In genomic region chr11:85249338-85249737, GRCm38 (mm10) we compare ENCODE assay signal across 19 mouse cellular contexts. TPM values are rescaled to one million over a fixed set of nuclear protein-coding genes. Genes with fewer than 3 reads are reported as not detected.
DNase-seq lines count a peak whose midpoint lies in the region; ATAC-seq and TF ChIP-seq lines count a peak whose summit lies in the region.
"Had no signal": no experiment of that assay in that cellular context is flagged by ENCODE, and none has a peak within 500 bp of the region (broad histone marks: within the 10 kb centered on the region; RNA-seq: fewer than 3 reads in every experiment).

No protein-coding gene starts in this region.

- no peaks in the 10 kb centered on the region for H3K4me1 ChIP-seq in lung, postnatal 0 days (ENCODE audit: insufficient read depth, low read depth, low read length)
- H3K4me1 ChIP-seq in bone marrow, adult 2 months (ENCODE audit: control insufficient read depth, insufficient read depth, low read length), result peaks cover 1% of the 10 kb centered on the region; the same call in 1 of the 2 replicates
- H3K4me1 ChIP-seq in forebrain, embryonic 11.5 days (replicated peaks; ENCODE audit: control insufficient read depth, insufficient read depth, low read length), result no peaks in the 10 kb centered on the region
- H3K4me1 ChIP-seq: embryonic facial prominence, embryonic 13.5 days; forebrain, embryonic 13.5 days; heart, embryonic 13.5 days; hindbrain, embryonic 15.5 days had no signal

- H3K4me2 ChIP-seq in lung, postnatal 0 days (replicated peaks; ENCODE audit: low read depth, low read length), result no peak overlapping the region
- H3K4me2 ChIP-seq in forebrain, embryonic 11.5 days (ENCODE audit: low read depth, low read length, severe bottlenecking), result no peak overlapping the region
- H3K4me2 ChIP-seq: embryonic facial prominence, embryonic 13.5 days; forebrain, embryonic 13.5 days; heart, embryonic 13.5 days; hindbrain, embryonic 15.5 days had no signal

- DNase-seq in lung, postnatal 0 days (ENCODE audit: low spot score), result peak; percentile 6
- no peak for DNase-seq in lung, adult 18-20 months
- no peak for DNase-seq in forebrain, embryonic 11.5 days (ENCODE audit: low spot score)
- DNase-seq in c-Kit-positive CD71-positive TER-119-positive erythroid progenitor cells, embryonic 14.5 days (ENCODE audit: low spot score), result no peak
- DNase-seq: adrenal gland, adult 2 months; adrenal gland, postnatal 25 days; cerebellum, adult 11-12 months; cerebellum, adult 9-11 months; cerebellum, postnatal 36 days; gastrocnemius, adult 2 months; gastrocnemius, postnatal 25 days; heart, adult 11 months; heart, postnatal 36 days had no signal

- TF ChIP-seq CTCF in lung, postnatal 0 days (IDR thresholded peaks at IDR 0.05), result no peak
- TF ChIP-seq CTCF in bone marrow, adult 2 months (IDR thresholded peaks at IDR 0.05; ENCODE audit: control insufficient read depth, insufficient read depth, low read length), result no peak

- no peaks in the 10 kb centered on the region for H3K27me3 ChIP-seq in lung, postnatal 0 days (replicated peaks; ENCODE audit: insufficient read depth, low read length)
- H3K27me3 ChIP-seq in forebrain, embryonic 11.5 days (ENCODE audit: control insufficient read depth, insufficient read depth, low read length), result no peaks in the 10 kb centered on the region
- H3K27me3 ChIP-seq: embryonic facial prominence, embryonic 13.5 days; forebrain, embryonic 13.5 days; heart, embryonic 13.5 days; hindbrain, embryonic 15.5 days had no signal

- no peak overlapping the region for H3K4me3 ChIP-seq in lung, postnatal 0 days (ENCODE audit: low read depth, low read length)
- no peak overlapping the region for H3K4me3 ChIP-seq in bone marrow, adult 2 months (replicated peaks; ENCODE audit: control insufficient read depth, low read depth, low read length)
- H3K4me3 ChIP-seq in macrophage (ENCODE audit: inconsistent target), result no peak overlapping the region
- no peak overlapping the region for H3K4me3 ChIP-seq in forebrain, embryonic 11.5 days (ENCODE audit: low read depth, low read length)
- H3K4me3 ChIP-seq: embryonic facial prominence, embryonic 13.5 days; forebrain, embryonic 13.5 days; gastrocnemius, adult 2 months; heart, embryonic 13.5 days; hindbrain, embryonic 15.5 days had no signal

- TF ChIP-seq EP300 in lung, postnatal 0 days (IDR thresholded peaks at IDR 0.05), result no peak

- no peaks in the 10 kb centered on the region for H3K9me3 ChIP-seq in lung, postnatal 0 days (ENCODE audit: low read length)
- H3K9me3 ChIP-seq in forebrain, embryonic 11.5 days (ENCODE audit: control insufficient read depth, low read length), result no peaks in the 10 kb centered on the region
- H3K9me3 ChIP-seq: embryonic facial prominence, embryonic 13.5 days; forebrain, embryonic 13.5 days; heart, embryonic 13.5 days; hindbrain, embryonic 15.5 days had no signal

- no peaks in the 10 kb centered on the region for H3K36me3 ChIP-seq in lung, postnatal 0 days (ENCODE audit: insufficient read depth, low read length)
- H3K36me3 ChIP-seq in macrophage (ENCODE audit: inconsistent target), result no peaks in the 10 kb centered on the region
- no peaks in the 10 kb centered on the region for H3K36me3 ChIP-seq in forebrain, embryonic 11.5 days (ENCODE audit: control insufficient read depth, insufficient read depth, low read length)
- H3K36me3 ChIP-seq: embryonic facial prominence, embryonic 13.5 days; heart, embryonic 13.5 days; hindbrain, embryonic 15.5 days had no signal

- no peak for TF ChIP-seq POLR2A in bone marrow, adult 2 months (IDR thresholded peaks at IDR 0.05; ENCODE audit: borderline replicate concordance, control insufficient read depth, low read depth, low read length)

- 52% methylated on average over 3 of the region's 3 CpGs for WGBS in lung, postnatal 0 days
- 54% methylated on average over 3 of the region's 3 CpGs for WGBS in bone marrow, adult 2 months
- WGBS in macrophage (ENCODE audit: missing documents), result 64% methylated on average over 3 of the region's 3 CpGs
- 84% methylated on average over 3 of the region's 3 CpGs for WGBS in forebrain, embryonic 11.5 days

- ATAC-seq in lung, postnatal 0 days, result no peak
- no peak for ATAC-seq in forebrain, embryonic 11.5 days (replicated peaks; ENCODE audit: low FRiP score)
- ATAC-seq: forebrain, embryonic 13.5 days had no signal

- no peak overlapping the region for H3K27ac ChIP-seq in lung, postnatal 0 days (ENCODE audit: low read length)
- H3K27ac ChIP-seq in bone marrow, adult 2 months (ENCODE audit: control insufficient read depth, insufficient read depth, low read depth, low read length, poor library complexity), result peak overlapping the region; percentile 46; the same call in 1 of the 2 replicates
- H3K27ac ChIP-seq in macrophage, result peak overlapping the region; percentile 72
- no peak overlapping the region for H3K27ac ChIP-seq in forebrain, embryonic 11.5 days (ENCODE audit: low read depth, low read length)
- H3K27ac ChIP-seq: embryonic facial prominence, embryonic 13.5 days; forebrain, embryonic 13.5 days; gastrocnemius, adult 2 months; heart, embryonic 13.5 days; hindbrain, embryonic 15.5 days had no signal

- no peaks in the 10 kb centered on the region for H3K79me2 ChIP-seq in macrophage (ENCODE audit: inconsistent target)

- H3K9ac ChIP-seq in lung, postnatal 0 days (replicated peaks; ENCODE audit: low read depth), result no peak overlapping the region
- no peak overlapping the region for H3K9ac ChIP-seq in forebrain, embryonic 11.5 days (ENCODE audit: low read length)
- H3K9ac ChIP-seq: embryonic facial prominence, embryonic 13.5 days; forebrain, embryonic 13.5 days; heart, embryonic 13.5 days; hindbrain, embryonic 15.5 days had no signal

RNA-seq across cellular contexts. Expression of gene Appbp2, which starts 14.4 kb away (rescaled TPM):
- 25.9 and 27.4 TPM in 2 replicates for polyA plus RNA-seq in lung, postnatal 0 days (2015; fragmentation: Nextera tagmentation; extraction: Ambion mirVana)
- 5.1 and 8.5 TPM in 2 replicates for polyA plus RNA-seq in bone marrow, adult 2 months (2011; ENCODE audit: insufficient read depth, insufficient read length, low replicate concordance, missing spikeins)
- total RNA-seq in macrophage (2018; cell fraction: chromatin; rRNA removed), result 10 to 100 TPM; 11.5 to 34.5 (median 20.9) TPM
- 10 to 100 TPM; 18.8 to 27.0 (median 21.5) TPM for total RNA-seq in macrophage (2018; cell fraction: cytosol; rRNA removed)
- total RNA-seq in macrophage (2018; cell fraction: nucleus; rRNA removed), result 10 to 100 TPM; 15.6 to 38.1 (median 26.5) TPM
- 13.3 to 20.8 TPM (median 13.8 TPM) in 3 replicates for polyA plus RNA-seq in macrophage (2018)
- polyA plus RNA-seq in forebrain, embryonic 11.5 days (2014; fragmentation: Nextera tagmentation; extraction: Ambion mirVana), result 60.9 and 61.3 TPM in 2 replicates

Comparison
In these comparisons a context has a peak if more than half of its experiments do, and no peak if none do; other contexts are left out.
1. H3K27ac ChIP-seq: peak in bone marrow, adult 2 months (single experiment) and macrophage (single experiment); none in lung, postnatal 0 days (single experiment) and forebrain, embryonic 11.5 days (single experiment).